Mouse (Mus musculus): ENCODE data around the gene Bco1. TPM values are rescaled to one million over a fixed set of nuclear protein-coding genes. Genes with fewer than 3 reads are reported as not detected.

Bco1 gene
- polyA plus RNA-seq, 1 experiment from 2014 or later, result 1.2 TPM

GRCm38 (mm10) chr8:117123850-117124633 is 28.4 kb downstream of the Bco1 start:
- peak overlapping the region; percentile 32; the same call in 1 of the 2 replicates for H3K4me2 ChIP-seq (ENCODE audit: low read depth, low read length)

GRCm38 (mm10) chr8:117125854-117126253 is 30.2 kb downstream of the Bco1 start:
- no peaks in the 10 kb centered on the region for H3K4me1 ChIP-seq (ENCODE audit: control insufficient read depth, insufficient read depth, low read length)
- H3K27me3 ChIP-seq (ENCODE audit: control insufficient read depth, insufficient read depth, low read length), result no peaks in the 10 kb centered on the region
- no peaks in the 10 kb centered on the region for H3K36me3 ChIP-seq (ENCODE audit: control insufficient read depth, insufficient read depth, low read length)
- no peak for ATAC-seq (ENCODE audit: insufficient read depth, low FRiP score)
- H3K27ac ChIP-seq (ENCODE audit: low read length), result no peak overlapping the region
- no peaks in the 10 kb centered on the region for H3K9me3 ChIP-seq (replicated peaks; ENCODE audit: control insufficient read depth, low read length)
- H3K4me2 ChIP-seq (ENCODE audit: low read depth, low read length), result no peak overlapping the region
- H3K9ac ChIP-seq (ENCODE audit: low read length), result no peak overlapping the region
- WGBS, result 82% methylated on average over 3 of the region's 3 CpGs
- no peak overlapping the region for H3K4me3 ChIP-seq (replicated peaks; ENCODE audit: low read length)

More at GRCm38 (mm10) chr8:117123850-117124633, 28.4 kb downstream of the Bco1 start:
- Histone ChIP-seq H3K27me3 (ENCODE audit: control insufficient read depth, insufficient read depth, low read length) (no peaks in the 10 kb centered on the region), H3K9me3 (replicated peaks; ENCODE audit: control insufficient read depth, low read length) (no peaks in the 10 kb centered on the region), H3K36me3 (ENCODE audit: control insufficient read depth, insufficient read depth, low read length) (no peaks in the 10 kb centered on the region), H3K9ac (ENCODE audit: low read length) (0 out of 2 replicates have a peak overlapping the region, but pooled peaks have one; percentile 16), H3K4me3 (replicated peaks; ENCODE audit: low read length) (no peak overlapping the region), H3K4me1 (ENCODE audit: control insufficient read depth, insufficient read depth, low read length) (peaks cover 3% of the 10 kb centered on the region; the same call in 1 of the 2 replicates), H3K27ac (ENCODE audit: low read length) (peak overlapping the region; percentile 92)
- WGBS, result 60% methylated on average over 13 of the region's 13 CpGs
- peak; percentile 88 for ATAC-seq (ENCODE audit: insufficient read depth, low FRiP score)

GRCm38 (mm10) chr8:117126411-117126810 is 30.8 kb downstream of the Bco1 start:
- Histone ChIP-seq H3K4me2 (ENCODE audit: low read depth, low read length) (no peak overlapping the region), H3K36me3 (ENCODE audit: control insufficient read depth, insufficient read depth, low read length) (no peaks in the 10 kb centered on the region), H3K27ac (ENCODE audit: low read length) (no peak overlapping the region), H3K9ac (ENCODE audit: low read length) (no peak overlapping the region), H3K4me3 (replicated peaks; ENCODE audit: low read length) (no peak overlapping the region), H3K4me1 (ENCODE audit: control insufficient read depth, insufficient read depth, low read length) (no peaks in the 10 kb centered on the region), H3K27me3 (ENCODE audit: control insufficient read depth, insufficient read depth, low read length) (no peaks in the 10 kb centered on the region), H3K9me3 (replicated peaks; ENCODE audit: control insufficient read depth, low read length) (no peaks in the 10 kb centered on the region)
- no peak for ATAC-seq (ENCODE audit: insufficient read depth, low FRiP score)
- WGBS, result 90% methylated on average over 3 of the region's 3 CpGs

- ATAC-seq (ENCODE audit: insufficient read depth, low FRiP score), result no peak
- no peak overlapping the region for H3K4me3 ChIP-seq (replicated peaks; ENCODE audit: low read length)
- WGBS, result 84% methylated on average over 8 of the region's 8 CpGs
- no peaks in the 10 kb centered on the region for H3K36me3 ChIP-seq (ENCODE audit: control insufficient read depth, insufficient read depth, low read length)
- no peaks in the 10 kb centered on the region for H3K9me3 ChIP-seq (replicated peaks; ENCODE audit: control insufficient read depth, low read length)
- no peaks in the 10 kb centered on the region for H3K4me1 ChIP-seq (ENCODE audit: control insufficient read depth, insufficient read depth, low read length)
- H3K27ac ChIP-seq (ENCODE audit: low read length), result no peak overlapping the region
- H3K27me3 ChIP-seq (ENCODE audit: control insufficient read depth, insufficient read depth, low read length), result no peaks in the 10 kb centered on the region
- H3K4me2 ChIP-seq (ENCODE audit: low read depth, low read length), result no peak overlapping the region
- no peak overlapping the region for H3K9ac ChIP-seq (ENCODE audit: low read length)
Measured at GRCm38 (mm10) chr8:117127063-117127462, 31.4 kb downstream of the Bco1 start.

GRCm38 (mm10) chr8:117133702-117134101 is 38.0 kb downstream of the Bco1 start:
- WGBS, result 84% methylated on average over 3 of the region's 3 CpGs
- Histone ChIP-seq H3K4me1 (ENCODE audit: control insufficient read depth, insufficient read depth, low read length) (no peaks in the 10 kb centered on the region), H3K4me2 (ENCODE audit: low read depth, low read length) (no peak overlapping the region), H3K27me3 (ENCODE audit: control insufficient read depth, insufficient read depth, low read length) (no peaks in the 10 kb centered on the region), H3K4me3 (replicated peaks; ENCODE audit: low read length) (no peak overlapping the region), H3K9me3 (replicated peaks; ENCODE audit: control insufficient read depth, low read length) (no peaks in the 10 kb centered on the region), H3K36me3 (ENCODE audit: control insufficient read depth, insufficient read depth, low read length) (no peaks in the 10 kb centered on the region), H3K9ac (ENCODE audit: low read length) (no peak overlapping the region), H3K27ac (ENCODE audit: low read length) (no peak overlapping the region)
- no peak for ATAC-seq (ENCODE audit: insufficient read depth, low FRiP score)

- ATAC-seq (ENCODE audit: insufficient read depth, low FRiP score), result no peak
- H3K27me3 ChIP-seq (ENCODE audit: control insufficient read depth, insufficient read depth, low read length), result no peaks in the 10 kb centered on the region
- H3K36me3 ChIP-seq (ENCODE audit: control insufficient read depth, insufficient read depth, low read length), result no peaks in the 10 kb centered on the region
- H3K4me2 ChIP-seq (ENCODE audit: low read depth, low read length), result no peak overlapping the region
- H3K9me3 ChIP-seq (replicated peaks; ENCODE audit: control insufficient read depth, low read length), result peaks cover 7% of the 10 kb centered on the region; the same call in 1 of the 2 replicates
- 33% methylated on average over 4 of the region's 4 CpGs for WGBS
- no peak overlapping the region for H3K4me3 ChIP-seq (replicated peaks; ENCODE audit: low read length)
- no peak overlapping the region for H3K9ac ChIP-seq (ENCODE audit: low read length)
- H3K4me1 ChIP-seq (ENCODE audit: control insufficient read depth, insufficient read depth, low read length), result no peaks in the 10 kb centered on the region
- no peak overlapping the region for H3K27ac ChIP-seq (ENCODE audit: low read length)
Measured at GRCm38 (mm10) chr8:117136351-117136750, 40.7 kb downstream of the Bco1 start.

- Histone ChIP-seq H3K9ac (ENCODE audit: low read length) (no peak overlapping the region), H3K36me3 (ENCODE audit: control insufficient read depth, insufficient read depth, low read length) (no peaks in the 10 kb centered on the region), H3K27ac (ENCODE audit: low read length) (no peak overlapping the region), H3K4me1 (ENCODE audit: control insufficient read depth, insufficient read depth, low read length) (no peaks in the 10 kb centered on the region), H3K9me3 (replicated peaks; ENCODE audit: control insufficient read depth, low read length) (peaks cover 7% of the 10 kb centered on the region; the same call in 1 of the 2 replicates), H3K4me3 (replicated peaks; ENCODE audit: low read length) (no peak overlapping the region), H3K4me2 (ENCODE audit: low read depth, low read length) (no peak overlapping the region), H3K27me3 (ENCODE audit: control insufficient read depth, insufficient read depth, low read length) (no peaks in the 10 kb centered on the region)
- no peak for ATAC-seq (ENCODE audit: insufficient read depth, low FRiP score)
- WGBS, result 47% methylated on average over 2 of the region's 2 CpGs
Measured at GRCm38 (mm10) chr8:117136763-117137162, 41.1 kb downstream of the Bco1 start.

GRCm38 (mm10) chr8:117137357-117137756 is 41.7 kb downstream of the Bco1 start:
- Histone ChIP-seq H3K4me3 (replicated peaks; ENCODE audit: low read length) (no peak overlapping the region), H3K27me3 (ENCODE audit: control insufficient read depth, insufficient read depth, low read length) (no peaks in the 10 kb centered on the region), H3K27ac (ENCODE audit: low read length) (no peak overlapping the region), H3K4me1 (ENCODE audit: control insufficient read depth, insufficient read depth, low read length) (no peaks in the 10 kb centered on the region), H3K9ac (ENCODE audit: low read length) (no peak overlapping the region), H3K9me3 (replicated peaks; ENCODE audit: control insufficient read depth, low read length) (peaks cover 7% of the 10 kb centered on the region; the same call in 1 of the 2 replicates), H3K4me2 (ENCODE audit: low read depth, low read length) (peak overlapping the region; percentile 10; the same call in 1 of the 2 replicates), H3K36me3 (ENCODE audit: control insufficient read depth, insufficient read depth, low read length) (no peaks in the 10 kb centered on the region)
- 35% methylated on average over 11 of the region's 11 CpGs for WGBS
- no peak for ATAC-seq (ENCODE audit: insufficient read depth, low FRiP score)

GRCm38 (mm10) chr8:117148520-117148919 is 52.9 kb downstream of the Bco1 start:
- 90% methylated on average over 6 of the region's 6 CpGs for WGBS

More at GRCm38 (mm10) chr8:117148520-117148919, 52.9 kb downstream of the Bco1 start:
- no peak overlapping the region for H3K9ac ChIP-seq (ENCODE audit: low read length)
- ATAC-seq (ENCODE audit: insufficient read depth, low FRiP score), result no peak
- no peaks in the 10 kb centered on the region for H3K36me3 ChIP-seq (ENCODE audit: control insufficient read depth, insufficient read depth, low read length)
- H3K4me3 ChIP-seq (replicated peaks; ENCODE audit: low read length), result no peak overlapping the region
- no peaks in the 10 kb centered on the region for H3K4me1 ChIP-seq (ENCODE audit: control insufficient read depth, insufficient read depth, low read length)
- H3K27ac ChIP-seq (ENCODE audit: low read length), result no peak overlapping the region
- H3K9me3 ChIP-seq (replicated peaks; ENCODE audit: control insufficient read depth, low read length), result no peaks in the 10 kb centered on the region
- no peaks in the 10 kb centered on the region for H3K27me3 ChIP-seq (ENCODE audit: control insufficient read depth, insufficient read depth, low read length)
- no peak overlapping the region for H3K4me2 ChIP-seq (ENCODE audit: low read depth, low read length)

Data from stomach, embryonic 16.5 days (tissue).